Mouse (Mus musculus) bone marrow macrophage, adult 2 months (primary cell): ENCODE measurements at regions not wholly inside any gene's neighbourhood (a gene's known extent, or its start where the extent isn't known, plus 50 kb on each side); places are given as distances from the start of the nearest gene placed in this dataset.

ENCODE experiments used
- H3K27ac ChIP-seq: 2 replicates; pipeline ENCODE4 v1.5.1; 2012; ENCODE audit warnings: low read depth, low read length; ENCODE audit not compliant: insufficient read depth
- H3K4me1 ChIP-seq: 2 replicates; pipeline ENCODE4 v1.6.1; 2012; ENCODE audit warnings: low read length; ENCODE audit not compliant: control insufficient read depth, insufficient read depth
- H3K4me3 ChIP-seq: 2 replicates; pipeline ENCODE4 v1.5.1; 2012; ENCODE audit warnings: mild to moderate bottlenecking, low read length, moderate library complexity; ENCODE audit not compliant: insufficient read depth
- CTCF ChIP-seq: IDR thresholded peaks from 2 replicates; pipeline ENCODE4 v1.5.1; 2012; ENCODE audit warnings: low read depth, mild to moderate bottlenecking, low read length, moderate library complexity
- POLR2A ChIP-seq: IDR thresholded peaks from 2 replicates; pipeline ENCODE4 v1.6.1; 2012; ENCODE audit warnings: mild to moderate bottlenecking, low read depth, low read length, borderline replicate concordance

DNA sequence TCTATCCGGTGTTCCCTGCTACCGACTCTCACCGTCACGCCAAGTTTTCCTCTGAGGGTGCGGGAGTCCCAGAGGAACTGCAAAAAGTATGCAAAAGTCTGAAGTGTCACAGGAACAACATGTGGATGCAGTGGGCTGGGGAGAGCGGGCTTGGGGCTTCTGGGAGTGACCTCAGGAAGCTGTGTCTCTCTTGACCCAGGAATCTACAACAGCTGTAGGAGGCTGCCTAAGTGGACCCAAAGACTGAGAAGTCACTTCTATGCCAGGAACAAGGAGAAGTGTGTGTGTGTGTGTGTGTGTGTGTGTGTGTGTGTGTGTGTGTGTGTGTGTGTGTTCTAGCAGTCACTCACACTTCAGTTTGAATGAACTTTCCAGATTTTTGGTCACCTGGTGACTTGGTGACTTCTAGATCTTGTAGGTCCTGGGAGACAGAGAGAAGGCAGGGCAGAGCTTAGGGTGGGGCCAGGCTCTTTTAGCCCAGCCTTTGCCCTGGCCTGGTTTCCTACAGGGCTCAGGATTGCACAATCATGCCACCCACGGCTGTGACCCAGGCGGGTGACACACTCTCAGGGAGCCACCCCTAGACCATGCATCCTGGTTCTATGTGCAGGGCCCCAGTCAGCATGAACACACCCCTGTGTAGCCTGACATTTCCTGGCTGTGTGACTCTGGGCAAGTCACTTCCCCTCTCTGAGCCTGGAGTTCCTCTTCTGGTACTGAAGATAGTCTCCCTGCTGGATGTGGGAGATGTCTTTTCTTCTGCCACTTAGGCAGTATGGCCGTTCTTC, 70.2 kb upstream of the Tmem189 start:
- peak overlapping the region; percentile 99 for H3K27ac ChIP-seq
- H3K4me3 ChIP-seq = no peak overlapping the region
- peaks cover 90% of the 10 kb centered on the region for H3K4me1 ChIP-seq
- TF ChIP-seq POLR2A (no peak), CTCF (no peak)

DNA sequence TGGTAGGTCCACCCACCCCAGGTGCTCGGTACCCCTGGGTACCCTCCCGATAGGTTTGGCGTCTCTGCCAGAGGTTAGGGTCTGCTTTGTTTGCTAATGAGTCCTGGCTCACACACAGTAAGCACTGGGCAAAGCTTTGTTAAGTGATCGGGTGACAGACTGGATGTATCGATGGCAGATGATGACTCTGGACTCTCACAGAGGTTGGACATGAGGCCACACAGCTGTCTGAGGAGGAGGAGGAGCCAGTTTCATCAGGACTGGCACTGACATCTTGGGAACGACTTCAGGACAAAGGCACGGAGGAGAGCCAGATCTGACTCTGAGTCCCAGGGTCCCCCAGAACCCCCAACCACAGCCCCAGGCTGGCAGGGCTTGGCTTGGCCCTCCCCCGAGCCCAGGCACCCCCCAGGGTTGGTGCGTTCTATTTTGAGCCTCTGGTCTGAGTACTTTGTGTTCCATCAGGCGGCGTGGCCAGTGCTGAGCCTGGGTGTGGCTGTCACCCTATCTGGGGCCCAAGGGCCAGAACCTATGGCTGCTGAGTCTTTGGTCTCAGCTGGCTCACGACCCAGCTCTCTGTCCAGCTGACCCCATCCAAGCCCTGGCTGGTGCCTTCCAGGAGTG, 67.6 kb upstream of the Tmem189 start:
- TF ChIP-seq POLR2A (no peak), CTCF (no peak)
- Histone ChIP-seq H3K4me1 (peaks cover 84% of the 10 kb centered on the region), H3K27ac (no peak overlapping the region), H3K4me3 (no peak overlapping the region)

DNA sequence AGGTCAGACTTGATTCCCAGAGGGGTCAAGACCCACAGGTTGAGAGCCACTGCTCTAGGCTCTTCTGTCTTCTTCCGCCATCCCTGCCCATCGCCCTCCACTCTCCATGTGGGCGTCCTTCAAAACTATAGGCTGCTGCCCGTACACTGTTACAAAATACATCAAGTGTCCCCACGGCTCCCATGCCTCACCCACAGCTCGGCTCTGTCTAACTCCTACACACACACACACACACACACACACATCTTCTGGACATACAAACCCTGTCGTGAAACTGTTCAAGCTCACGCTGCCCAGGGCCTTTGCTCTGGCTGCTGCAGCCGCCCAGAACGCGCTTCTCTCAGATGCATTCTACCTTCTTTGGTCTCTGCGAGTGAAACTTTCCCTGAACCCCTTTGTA, 67.1 kb upstream of the Tmem189 start:
- Histone ChIP-seq H3K4me1 (peaks cover 84% of the 10 kb centered on the region), H3K27ac (no peak overlapping the region), H3K4me3 (no peak overlapping the region)
- TF ChIP-seq CTCF (no peak), POLR2A (no peak)

DNA sequence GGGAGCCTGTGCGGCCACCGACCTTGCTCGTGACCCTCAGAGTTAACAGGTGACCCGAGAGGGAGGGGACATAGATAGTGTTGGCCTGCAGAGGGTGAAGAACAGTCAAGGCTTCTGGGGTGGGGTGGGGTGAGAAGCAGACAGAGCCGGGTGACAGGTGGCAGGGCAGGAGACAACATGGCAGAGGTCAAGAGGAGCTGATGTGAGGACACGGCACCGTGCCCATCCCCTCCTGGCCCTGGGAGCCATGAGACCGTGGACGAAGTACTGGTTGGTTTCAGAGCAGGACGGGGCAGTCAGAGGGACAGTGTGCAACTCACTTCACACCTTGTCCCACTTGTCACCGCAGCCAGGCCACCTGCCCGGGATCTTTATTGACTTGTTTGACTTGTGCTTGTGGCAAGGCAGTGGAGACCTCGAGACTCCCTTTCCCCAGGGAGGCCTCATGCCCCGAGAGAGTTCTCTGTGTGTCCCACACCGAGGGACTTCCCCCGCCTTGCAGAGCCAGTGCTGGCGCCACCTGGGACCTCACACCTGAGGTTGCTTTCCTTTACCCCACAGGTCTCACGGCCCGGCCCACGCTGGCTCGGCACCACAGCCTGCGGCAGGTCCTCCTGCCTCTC, 65.4 kb upstream of the Tmem189 start:
- TF ChIP-seq CTCF (no peak), POLR2A (no peak)
- H3K4me3 ChIP-seq = no peak overlapping the region
- peaks cover 76% of the 10 kb centered on the region for H3K4me1 ChIP-seq
- peak overlapping the region; percentile 92 for H3K27ac ChIP-seq

DNA sequence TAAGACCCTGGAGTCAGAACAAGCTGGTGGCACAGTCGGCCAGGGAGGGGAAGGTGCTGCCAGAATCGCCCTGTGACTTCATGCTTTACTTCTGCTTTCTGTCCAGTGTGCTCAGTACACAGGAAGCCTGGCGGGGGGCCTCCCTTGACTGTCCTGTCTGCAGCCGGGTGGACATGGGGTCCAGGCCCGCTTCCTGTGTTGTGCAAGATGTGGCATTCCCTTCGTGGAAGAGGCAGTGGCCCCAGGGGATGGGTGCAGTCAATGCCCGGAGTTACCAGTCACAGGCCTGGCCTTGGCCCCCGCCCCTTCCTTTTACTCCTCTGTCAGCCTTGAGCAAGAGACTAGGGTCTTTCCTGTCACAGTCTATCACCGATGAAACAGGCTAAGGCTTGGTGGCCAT, 64.3 kb upstream of the Tmem189 start:
- Histone ChIP-seq H3K27ac (peak overlapping the region; percentile 96), H3K4me1 (peaks cover 77% of the 10 kb centered on the region), H3K4me3 (peak overlapping the region; percentile 59; the same call in 1 of the 2 replicates)
- TF ChIP-seq CTCF (no peak), POLR2A (no peak)

DNA sequence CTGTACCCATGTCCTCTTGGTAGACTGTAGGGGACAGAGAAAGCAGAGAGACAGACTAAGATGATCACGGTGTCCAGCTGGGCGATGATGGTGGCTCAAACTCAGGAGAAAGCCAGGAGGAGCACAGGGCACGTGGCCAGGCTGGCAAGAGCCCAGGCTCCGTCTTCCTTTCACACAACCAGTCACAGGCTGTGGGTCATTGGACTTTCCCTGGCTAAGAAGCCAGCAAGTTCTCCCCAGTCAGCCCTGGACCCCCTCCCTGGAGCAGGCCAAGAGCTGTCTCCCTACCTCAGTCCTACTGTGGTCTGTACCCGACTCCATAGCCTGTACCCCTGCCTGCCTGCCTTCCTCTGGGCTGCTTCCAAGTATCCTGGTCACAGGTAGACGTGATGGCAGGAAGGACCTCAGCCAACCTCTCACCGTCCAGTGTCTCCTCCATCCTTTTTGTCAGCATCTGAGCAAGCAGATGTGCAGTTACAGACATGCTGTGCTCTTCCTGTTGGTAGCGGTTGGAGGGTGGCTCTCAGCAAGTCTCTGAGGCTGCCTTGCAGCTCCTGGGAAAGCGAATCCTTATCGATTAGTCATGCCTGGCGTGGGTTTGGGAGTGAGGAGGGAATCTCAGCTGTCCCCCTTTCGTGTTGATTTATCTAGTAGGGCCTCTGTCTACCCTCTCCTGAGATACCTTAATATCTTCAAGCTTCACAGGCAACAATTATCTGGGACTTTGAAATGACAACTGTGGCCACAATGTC, 63.4 kb upstream of the Tmem189 start:
- Histone ChIP-seq H3K27ac (peak overlapping the region; percentile 96), H3K4me1 (peaks cover 77% of the 10 kb centered on the region), H3K4me3 (peak overlapping the region; percentile 59)

GRCm38 (mm10) chr2:167751585-167751984, 62.0 kb upstream of the Tmem189 start:
- Histone ChIP-seq H3K27ac (peak overlapping the region; percentile 96), H3K4me1 (peaks cover 77% of the 10 kb centered on the region), H3K4me3 (no peak overlapping the region)
- TF ChIP-seq CTCF (no peak), POLR2A (no peak)

More for the DNA sequence above, 63.4 kb upstream of the Tmem189 start:
- TF ChIP-seq CTCF (no peak), POLR2A (no peak)

DNA sequence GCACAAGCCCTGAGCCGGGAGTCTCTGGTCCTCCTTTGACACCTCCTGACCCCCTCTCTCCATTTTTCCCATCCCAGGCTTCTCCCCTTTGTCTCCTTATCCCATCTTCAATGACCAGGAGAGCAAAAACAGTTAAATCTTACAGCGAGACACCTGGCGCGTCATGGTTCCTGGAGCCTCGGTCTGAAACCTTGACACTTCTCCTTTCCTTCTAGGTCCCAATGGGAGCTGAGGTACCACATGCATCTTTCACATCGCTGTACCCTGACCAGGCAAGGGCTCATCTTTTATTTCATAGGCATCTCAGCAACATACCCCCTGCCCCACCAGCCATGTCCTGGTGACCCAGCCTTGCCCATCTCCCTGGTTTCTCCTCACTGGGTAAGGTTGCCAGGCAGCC, 58.7 kb upstream of the Tmem189 start:
- H3K4me1 ChIP-seq = peaks cover 85% of the 10 kb centered on the region
- H3K27ac ChIP-seq = no peak overlapping the region
- TF ChIP-seq CTCF = no peak
- no peak for TF ChIP-seq POLR2A
- H3K4me3 ChIP-seq = no peak overlapping the region

GRCm38 (mm10) chr2:167747164-167747843, 57.7 kb upstream of the Tmem189 start:
- peaks cover 87% of the 10 kb centered on the region for H3K4me1 ChIP-seq
- H3K27ac ChIP-seq = peak overlapping the region; percentile 60
- no peak overlapping the region for H3K4me3 ChIP-seq
- TF ChIP-seq POLR2A (no peak), CTCF (no peak)
